Mouse (Mus musculus) limb, embryonic 14.5 days (tissue): ENCODE measurements around the gene Ndufs8. TPM values are rescaled to one million over a fixed set of nuclear protein-coding genes. Genes with fewer than 3 reads are reported as not detected.

Source experiments
- ATAC-seq: fragments of 200-750 bp; cut with Nextera tagmentation; 2 replicates; pipeline ENCODE4 v1.8.0; 2017; ENCODE audit warnings: low read depth, moderate number of reproducible peaks, moderate TSS enrichment; ENCODE audit not compliant: low FRiP score
- DNase-seq: peaks from one replicate; pipeline ENCODE4 v3.0.0-alpha.2; 2015; ENCODE audit warnings: low spot score
- H3K27ac ChIP-seq: fragments of 300-500 bp; sonication (generic); replicated peaks from 2 replicates; pipeline ENCODE4 v1.5.1; 2014; ENCODE audit warnings: low read depth, mild to moderate bottlenecking, low read length, moderate library complexity, mixed read lengths
- H3K27me3 ChIP-seq: fragments of 300-500 bp; sonication (generic); 2 replicates; pipeline ENCODE4 v1.6.1; 2014; ENCODE audit warnings: low read length, mixed read lengths; ENCODE audit not compliant: control insufficient read depth, insufficient read depth
- H3K36me3 ChIP-seq: fragments of 300-500 bp; sonication (generic); 2 replicates; pipeline ENCODE4 v1.6.1; 2014; ENCODE audit warnings: mild to moderate bottlenecking, low read length, moderate library complexity, mixed read lengths; ENCODE audit not compliant: control insufficient read depth, insufficient read depth
- H3K4me1 ChIP-seq: fragments of 300-500 bp; sonication (generic); 2 replicates; pipeline ENCODE4 v1.6.1; 2014; ENCODE audit warnings: antibody characterized with exemption, low read length, mixed read lengths; ENCODE audit not compliant: control insufficient read depth, insufficient read depth
- H3K4me2 ChIP-seq: fragments of 300-500 bp; sonication (generic); replicated peaks from 2 replicates; pipeline ENCODE4 v1.6.1; 2014; ENCODE audit warnings: low read depth, mild to moderate bottlenecking, low read length, moderate library complexity; ENCODE audit not compliant: severe bottlenecking
- H3K4me3 ChIP-seq: fragments of 300-500 bp; sonication (generic); replicated peaks from 2 replicates; pipeline ENCODE4 v1.5.1; 2014; ENCODE audit warnings: low read length
- H3K9ac ChIP-seq: fragments of 300-500 bp; sonication (generic); 2 replicates; pipeline ENCODE4 v1.6.1; 2014; ENCODE audit warnings: mild to moderate bottlenecking, low read depth, low read length, moderate library complexity; ENCODE audit not compliant: severe bottlenecking
- H3K9me3 ChIP-seq: fragments of 300-500 bp; sonication (generic); 2 replicates; pipeline ENCODE4 v1.6.1; 2016; ENCODE audit warnings: low read length; ENCODE audit not compliant: control insufficient read depth
- POLR2A ChIP-seq: fragments of 200-500 bp; IDR thresholded peaks from 2 replicates; pipeline ENCODE4 v1.8.0; 2012; ENCODE audit warnings: inconsistent platforms, mild to moderate bottlenecking, moderate library complexity, borderline replicate concordance; ENCODE audit not compliant: insufficient read depth, insufficient read length; ENCODE audit errors: extremely low read depth
- WGBS: fragments of 180-500 bp; shearing (Covaris S2); extraction: QIAGEN DNeasy Blood & Tissue Kit; methylation state at CpG from one replicate; pipeline ENCODE4 v1.1.7; 2014; 5-methylcytosine and 5-hydroxymethylcytosine counted together
- polyA plus RNA-seq, 2 experiments: library from polyadenylated mRNA; depleted of rRNA in 1 of 2; stranded (reverse) in 1 of 2; unstranded in 1 of 2; fragments of >200 nt; fragmentation: Nextera tagmentation in 1 of 2; extraction: Ambion mirVana in 1 of 2; gene quantifications; 2 replicates each; pipeline versions ENCODE4 v1.2.1 to v1.2.3; 2012 to 2014

The Ndufs8 gene
- polyA plus RNA-seq, 2 experiments, result 186 to 322 TPM

- DNase-seq (peak; percentile 29), ATAC-seq (no peak)
- H3K27ac ChIP-seq, result no peak overlapping the region
- 7% methylated on average over 22 of the region's 22 CpGs for WGBS
- no peaks in the 10 kb centered on the region for H3K9me3 ChIP-seq
- peak overlapping the region; percentile 56 for H3K9ac ChIP-seq
- peaks cover 11% of the 10 kb centered on the region; the same call in 1 of the 2 replicates for H3K4me1 ChIP-seq
- no peaks in the 10 kb centered on the region for H3K36me3 ChIP-seq
- H3K4me2 ChIP-seq, result peak overlapping the region; percentile 88
- peak overlapping the region; percentile 47 for H3K4me3 ChIP-seq
- no peaks in the 10 kb centered on the region for H3K27me3 ChIP-seq
- no peak for TF ChIP-seq POLR2A
Observed at GRCm38 (mm10) chr19:3935896-3936850, 23.6 kb upstream of the Ndufs8 start.

- peak within 1 kb of the TSS; percentile 88 for H3K4me2 ChIP-seq
- H3K9ac ChIP-seq, result peak within 1 kb of the TSS; percentile 56
- WGBS, result 6% methylated on average over 41 of the region's 42 CpGs
- H3K27me3 ChIP-seq, result no peaks in the 10 kb centered on the region
- H3K9me3 ChIP-seq, result no peaks in the 10 kb centered on the region
- ATAC-seq (peak; percentile 85), DNase-seq (peak; percentile 68)
- TF ChIP-seq POLR2A, result no peak
- H3K4me3 ChIP-seq, result peak within 1 kb of the TSS; percentile 47
- no peaks in the 10 kb centered on the region for H3K36me3 ChIP-seq
- H3K27ac ChIP-seq, result no peak within 1 kb of the TSS
- H3K4me1 ChIP-seq, result peaks cover 11% of the 10 kb centered on the region; the same call in 1 of the 2 replicates
Observed at GRCm38 (mm10) chr19:3935032-3935895, 22.7 kb upstream of the Ndufs8 start, which contains the start of gene Unc93b1. Unc93b1 (plus strand) TSS chr19:3935186.

DNA sequence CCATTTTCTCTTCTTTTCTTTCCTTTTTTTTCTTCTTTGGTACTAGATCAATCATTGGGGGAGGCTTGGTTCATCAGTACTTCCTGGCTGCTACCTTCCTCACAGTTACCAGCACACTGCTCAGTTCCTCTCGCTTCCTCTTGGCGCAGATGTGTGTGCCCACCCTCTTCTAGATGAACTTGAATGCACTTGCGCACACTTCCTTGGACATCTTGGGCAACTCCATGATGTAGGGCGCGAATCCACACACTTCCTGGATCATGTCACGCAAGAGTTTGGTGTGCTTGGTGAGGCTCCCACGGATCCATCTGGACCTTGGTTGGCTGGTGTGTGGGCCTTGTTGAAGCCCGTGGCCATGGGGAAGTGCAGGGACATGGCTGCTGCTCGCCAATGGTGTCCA lies 19.1 kb upstream of the Ndufs8 start:
- H3K4me2 ChIP-seq, result no peak overlapping the region
- 88% methylated on average over 9 of the region's 9 CpGs for WGBS
- H3K4me3 ChIP-seq, result no peak overlapping the region
- H3K27me3 ChIP-seq, result no peaks in the 10 kb centered on the region
- no peaks in the 10 kb centered on the region for H3K36me3 ChIP-seq
- ATAC-seq (no peak), DNase-seq (no peak)
- no peaks in the 10 kb centered on the region for H3K9me3 ChIP-seq
- H3K27ac ChIP-seq, result no peak overlapping the region
- TF ChIP-seq POLR2A, result no peak
- H3K9ac ChIP-seq, result no peak overlapping the region
- peaks cover 25% of the 10 kb centered on the region for H3K4me1 ChIP-seq

DNA sequence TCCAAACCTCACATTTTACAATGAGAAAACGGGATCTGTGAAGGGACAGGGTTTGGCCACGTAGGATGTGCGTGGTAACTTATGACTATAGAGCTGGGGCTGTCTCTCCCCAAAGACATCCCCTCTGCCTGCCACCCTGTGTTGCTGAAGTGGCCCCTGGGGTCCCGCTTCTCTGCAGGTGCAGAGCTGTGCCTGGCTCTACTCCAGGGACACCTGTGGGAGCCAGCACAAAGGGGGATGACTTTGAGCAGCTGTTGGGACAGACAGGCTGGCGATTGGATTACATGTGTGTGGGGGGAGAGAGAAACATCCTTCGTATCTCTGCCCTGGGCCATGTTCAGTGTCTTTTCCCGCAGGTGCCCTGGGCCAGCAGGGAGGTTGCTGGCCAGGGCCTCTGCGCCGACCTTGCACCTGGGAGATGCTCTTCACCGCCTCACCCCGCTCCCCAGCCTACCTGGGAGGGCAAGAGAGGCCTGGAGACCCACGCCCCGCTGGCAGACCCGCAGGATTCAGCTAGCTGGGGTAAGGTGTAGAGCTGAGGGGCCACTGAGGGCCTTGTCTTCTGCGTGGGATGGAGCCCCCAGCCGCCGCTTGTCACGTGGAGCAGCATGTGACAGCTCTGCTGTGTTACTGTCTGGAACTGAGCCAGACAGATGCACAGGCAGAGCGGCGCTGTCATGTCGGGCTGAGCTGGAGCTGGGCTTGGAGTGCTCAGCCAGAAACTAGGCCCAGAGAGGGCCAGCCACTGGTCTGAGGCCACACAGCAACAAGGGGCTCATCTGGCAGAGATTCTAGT lies 17.9 kb upstream of the Ndufs8 start:
- 67% methylated on average over 21 of the region's 21 CpGs for WGBS
- Histone ChIP-seq H3K4me1 (peaks cover 17% of the 10 kb centered on the region), H3K4me2 (no peak overlapping the region), H3K4me3 (no peak overlapping the region), H3K9me3 (no peaks in the 10 kb centered on the region), H3K27me3 (no peaks in the 10 kb centered on the region), H3K9ac (no peak overlapping the region), H3K36me3 (no peaks in the 10 kb centered on the region), H3K27ac (peak overlapping the region; percentile 77; the same call in 1 of the 2 replicates)
- no peak for ATAC-seq
- no peak for TF ChIP-seq POLR2A
- DNase-seq, result no peak
